Mouse (Mus musculus) CD4-positive helper T cell, adult 2 months (primary cell): Measurements from ENCODE around the gene Afg1l.

Experiments
- DNase-seq: peaks from one replicate; pipeline ENCODE4 v3.0.0-alpha.2; 2012; ENCODE audit warnings: low read depth, missing footprints, low spot score

Gene Afg1l

GRCm38 (mm10) chr10:42297954-42298353 lies 180.4 kb downstream of the Afg1l start:
- DNase-seq = peak; percentile 33

GRCm38 (mm10) chr10:42297109-42297508 lies 181.3 kb downstream of the Afg1l start:
- DNase-seq = no peak

- DNase-seq = no peak
These were observed 181.8 kb downstream of the Afg1l start for GRCm38 (mm10) chr10:42296559-42296958.

GRCm38 (mm10) chr10:42295028-42295427 lies 183.3 kb downstream of the Afg1l start:
- peak; percentile 62 for DNase-seq

- DNase-seq = no peak
These were observed 184.0 kb downstream of the Afg1l start for GRCm38 (mm10) chr10:42294392-42294791.

GRCm38 (mm10) chr10:42293877-42294276 lies 184.5 kb downstream of the Afg1l start:
- DNase-seq = no peak

- peak; percentile 58 for DNase-seq
These were observed 187.0 kb downstream of the Afg1l start for GRCm38 (mm10) chr10:42291360-42291759.

GRCm38 (mm10) chr10:42287666-42288065 lies 190.7 kb downstream of the Afg1l start:
- no peak for DNase-seq

GRCm38 (mm10) chr10:42278307-42278850 lies 200.0 kb downstream of the Afg1l start:
- no peak for DNase-seq

- DNase-seq = peak; percentile 100
These were observed 200.7 kb downstream of the Afg1l start for GRCm38 (mm10) chr10:42277476-42278306.

GRCm38 (mm10) chr10:42276507-42277345 lies 201.6 kb downstream of the Afg1l start, which contains the start of gene Foxo3:
TSS of gene Foxo3 (minus strand) at chr10:42276755.
- DNase-seq = peak; percentile 97

- DNase-seq = peak; percentile 57
These were observed 202.4 kb downstream of the Afg1l start for GRCm38 (mm10) chr10:42275871-42276501.

- DNase-seq = peak; percentile 78
These were observed 202.9 kb downstream of the Afg1l start for GRCm38 (mm10) chr10:42275401-42275870.

- peak; percentile 45 for DNase-seq
These were observed 203.5 kb downstream of the Afg1l start for GRCm38 (mm10) chr10:42274712-42275400.

GRCm38 (mm10) chr10:42273760-42274691 lies 204.3 kb downstream of the Afg1l start:
- DNase-seq = peak; percentile 74

GRCm38 (mm10) chr10:42273403-42273759 lies 205.0 kb downstream of the Afg1l start:
- DNase-seq = no peak

GRCm38 (mm10) chr10:42271454-42272230 lies 206.7 kb downstream of the Afg1l start:
- no peak for DNase-seq

- peak; percentile 49 for DNase-seq
These were observed 207.9 kb downstream of the Afg1l start for GRCm38 (mm10) chr10:42270277-42271083.
